9 mouse cellular contexts compared by ENCODE assay signal in genomic region chr8:105949350-105949749, GRCm38 (mm10). TPM values are rescaled to one million over a fixed set of nuclear protein-coding genes. Genes with fewer than 3 reads are reported as not detected.
DNase-seq lines count a peak whose midpoint lies in the region; ATAC-seq lines count a peak whose summit lies in the region.
"Had no signal": no experiment of that assay in that cellular context is flagged by ENCODE, and none has a peak within 500 bp of the region (broad histone marks: within the 10 kb centered on the region; RNA-seq: fewer than 3 reads in every experiment).

No protein-coding gene starts in this region.

- 0 out of 2 replicates have a peak overlapping the region, but pooled peaks have one; percentile 1 for H3K27ac ChIP-seq in neural tube, embryonic 13.5 days (replicated peaks)
- H3K27ac ChIP-seq in heart, embryonic 15.5 days, result peak overlapping the region; percentile 59

- no peak overlapping the region for H3K4me3 ChIP-seq in neural tube, embryonic 13.5 days
- no peak overlapping the region for H3K4me3 ChIP-seq in heart, embryonic 15.5 days

- H3K27me3 ChIP-seq in neural tube, embryonic 13.5 days, result no peaks in the 10 kb centered on the region
- no peaks in the 10 kb centered on the region for H3K27me3 ChIP-seq in heart, embryonic 15.5 days

- ATAC-seq in neural tube, embryonic 13.5 days (ENCODE audit: low read depth), result peak; percentile 32; the same call in 1 of the 2 replicates
- peak; percentile 54 for ATAC-seq in heart, embryonic 15.5 days (replicated peaks; ENCODE audit: insufficient number of reproducible peaks, insufficient read depth, low FRiP score, low read depth)

- H3K9me3 ChIP-seq in neural tube, embryonic 13.5 days, result no peaks in the 10 kb centered on the region
- no peaks in the 10 kb centered on the region for H3K9me3 ChIP-seq in heart, embryonic 15.5 days (replicated peaks)

- 63% methylated on average over 10 of the region's 10 CpGs for WGBS in neural tube, embryonic 13.5 days
- WGBS in heart, embryonic 15.5 days, result 26% methylated on average over 10 of the region's 10 CpGs

- peak; percentile 53 for DNase-seq in gastrocnemius, postnatal 10 days
- no peak for DNase-seq in gastrocnemius, adult 18-20 months (ENCODE audit: low spot score)
- DNase-seq in neural tube, embryonic 10.5 days (ENCODE audit: extremely low spot score, low spot score), result no peak
- DNase-seq in lung, postnatal 10 days, result peak; percentile 71
- no peak for DNase-seq in embryo, embryonic 10 days (ENCODE audit: low spot score)
- DNase-seq in spleen, postnatal 4 days (ENCODE audit: low spot score in 2 of 2), result no peak

- H3K4me2 ChIP-seq in neural tube, embryonic 13.5 days, result no peak overlapping the region
- no peak overlapping the region for H3K4me2 ChIP-seq in heart, embryonic 15.5 days

- no peak overlapping the region for H3K9ac ChIP-seq in neural tube, embryonic 13.5 days
- no peak overlapping the region for H3K9ac ChIP-seq in heart, embryonic 15.5 days

- H3K36me3 ChIP-seq in neural tube, embryonic 13.5 days, result no peaks in the 10 kb centered on the region
- peaks cover 84% of the 10 kb centered on the region for H3K36me3 ChIP-seq in heart, embryonic 15.5 days

- H3K4me1 ChIP-seq in neural tube, embryonic 13.5 days (replicated peaks), result peaks cover 14% of the 10 kb centered on the region
- peaks cover 34% of the 10 kb centered on the region for H3K4me1 ChIP-seq in heart, embryonic 15.5 days (replicated peaks)

RNA-seq across cellular contexts. Expression of gene Lcat, which starts 6.2 kb away (rescaled TPM):
- total RNA-seq in gastrocnemius, postnatal 10 days (2021), result 1 to 10 TPM in 1 of 2 experiments, under 1 TPM in 1; 0.23 to 1.2 TPM
- total RNA-seq in gastrocnemius, adult 18-20 months (2021), result under 1 TPM; 0.16 to 0.66 TPM
- 0.59 and 0.71 TPM in 2 replicates for polyA plus RNA-seq in neural tube, embryonic 13.5 days (2015; fragmentation: Nextera tagmentation; extraction: Ambion mirVana)
- polyA plus RNA-seq in heart, embryonic 15.5 days (2015; fragmentation: Nextera tagmentation; extraction: Ambion mirVana), result 1.3 and 1.7 TPM in 2 replicates

RNA-seq across cellular contexts. Expression of gene Psmb10, which starts 11.1 kb away (rescaled TPM):
- 10 to 100 TPM; 22.9 to 26.3 TPM for total RNA-seq in gastrocnemius, postnatal 10 days (2021)
- total RNA-seq in gastrocnemius, adult 18-20 months (2021), result 10 to 100 TPM; 19.4 to 27.2 TPM
- polyA plus RNA-seq in neural tube, embryonic 13.5 days (2015; fragmentation: Nextera tagmentation; extraction: Ambion mirVana), result 43.1 and 43.2 TPM in 2 replicates
- polyA plus RNA-seq in heart, embryonic 15.5 days (2015; fragmentation: Nextera tagmentation; extraction: Ambion mirVana), result 59.4 and 93.4 TPM in 2 replicates

RNA-seq across cellular contexts. Expression of gene Ctrl, which starts 15.7 kb away (rescaled TPM):
- total RNA-seq in gastrocnemius, postnatal 10 days (2021), result under 1 TPM in 1 of 2 experiments, not detected in 1; 0.47 TPM
- under 1 TPM in 1 of 2 experiments, not detected in 1; 0.37 TPM for total RNA-seq in gastrocnemius, adult 18-20 months (2021)
- 3.1 and 3.6 TPM in 2 replicates for polyA plus RNA-seq in neural tube, embryonic 13.5 days (2015; fragmentation: Nextera tagmentation; extraction: Ambion mirVana)
- 0.84 and 0.85 TPM in 2 replicates for polyA plus RNA-seq in heart, embryonic 15.5 days (2015; fragmentation: Nextera tagmentation; extraction: Ambion mirVana)

RNA-seq across cellular contexts. Expression of gene Slc12a4, which starts 16.5 kb away (rescaled TPM):
- total RNA-seq in gastrocnemius, postnatal 10 days (2021), result 10 to 100 TPM; 18.7 to 26.6 TPM
- 10 to 100 TPM in 1 of 2 experiments, 1 to 10 TPM in 1; 8.7 to 16.1 TPM for total RNA-seq in gastrocnemius, adult 18-20 months (2021)
- 8.7 and 11.0 TPM in 2 replicates for polyA plus RNA-seq in neural tube, embryonic 13.5 days (2015; fragmentation: Nextera tagmentation; extraction: Ambion mirVana)
- polyA plus RNA-seq in heart, embryonic 15.5 days (2015; fragmentation: Nextera tagmentation; extraction: Ambion mirVana), result 34.1 and 44.5 TPM in 2 replicates

RNA-seq across cellular contexts. Expression of gene Dpep3, which starts 29.9 kb away (rescaled TPM):
- not detected for total RNA-seq in gastrocnemius, postnatal 10 days (2021)
- not detected for total RNA-seq in gastrocnemius, adult 18-20 months (2021)
- polyA plus RNA-seq in neural tube, embryonic 13.5 days (2015; fragmentation: Nextera tagmentation; extraction: Ambion mirVana), result not detected in 2 replicates
- polyA plus RNA-seq in heart, embryonic 15.5 days (2015; fragmentation: Nextera tagmentation; extraction: Ambion mirVana), result not detected in 2 replicates
- total RNA-seq: left cerebral cortex, postnatal 36 days had no signal

Comparison
In these comparisons a context has a peak if more than half of its experiments do, and no peak if none do; other contexts are left out.
1. DNase-seq: peak in gastrocnemius, postnatal 10 days (single experiment) and lung, postnatal 10 days (single experiment); none in gastrocnemius, adult 18-20 months (single experiment), neural tube, embryonic 10.5 days (single experiment), embryo, embryonic 10 days (single experiment) and spleen, postnatal 4 days (0 of 2).